Mouse (Mus musculus): ENCODE measurements around the gene Proca1. TPM values are rescaled to one million over a fixed set of nuclear protein-coding genes. Genes with fewer than 3 reads are reported as not detected.

Gene Proca1
- polyA plus RNA-seq, 1 experiment from 2014 or later, result 2.9 TPM

- ATAC-seq (ENCODE audit: insufficient read depth, low FRiP score, low read depth), result peak; percentile 79
- Histone ChIP-seq H3K4me1 (peaks cover 12% of the 10 kb centered on the region), H3K9me3 (no peaks in the 10 kb centered on the region), H3K27me3 (replicated peaks) (no peaks in the 10 kb centered on the region), H3K9ac (peak within 1 kb of the TSS; percentile 63), H3K36me3 (peaks cover 18% of the 10 kb centered on the region; the same call in 1 of the 2 replicates), H3K27ac (peak within 1 kb of the TSS; percentile 98), H3K4me2 (peak within 1 kb of the TSS; percentile 75), H3K4me3 (replicated peaks) (peak within 1 kb of the TSS; percentile 75)
- under 1% methylated on average over 78 of the region's 80 CpGs for WGBS
Measured at GRCm38 (mm10) chr11:78188331-78189233, 4.6 kb upstream of the Proca1 start, which contains the start of gene Rab34. TSS of gene Rab34 (plus strand) at chr11:78188430.

DNA sequence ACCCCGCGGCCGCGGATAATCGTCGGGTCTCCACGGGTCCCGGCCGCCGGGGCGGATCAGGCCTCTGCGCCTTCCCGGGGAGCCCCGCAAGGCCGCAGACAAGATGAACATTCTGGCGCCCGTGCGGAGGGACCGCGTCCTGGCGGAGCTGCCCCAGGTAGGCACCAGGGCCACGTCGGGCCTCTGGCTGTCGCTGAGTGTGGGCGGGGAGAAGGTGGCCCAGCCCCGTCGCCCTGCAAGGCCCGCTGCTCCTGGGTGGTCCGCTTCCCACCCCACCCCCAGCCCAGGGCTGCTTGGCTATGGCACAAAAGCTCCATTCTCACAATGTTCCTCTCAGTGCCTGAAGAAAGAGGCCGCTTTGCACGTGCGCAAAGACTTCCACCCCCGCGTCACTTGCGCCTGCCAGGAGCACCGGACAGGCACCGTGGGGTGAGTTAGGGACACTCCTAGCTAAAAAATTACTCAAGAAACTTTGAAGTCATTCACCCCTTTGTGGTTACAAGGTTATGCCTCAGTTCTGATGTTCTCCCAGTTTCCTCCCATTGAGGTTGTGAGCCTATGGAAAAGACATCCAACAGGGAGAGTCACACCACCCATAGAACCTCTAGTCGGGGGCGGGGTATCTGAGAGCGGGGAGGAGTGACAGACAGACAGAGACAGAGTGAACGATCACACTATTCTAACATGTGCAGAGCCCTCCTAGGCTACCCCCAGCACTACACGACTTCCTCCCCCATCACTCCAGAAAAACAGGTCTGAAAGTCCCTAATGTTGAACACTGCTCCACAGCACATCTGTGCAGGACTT lies 3.8 kb upstream of the Proca1 start:
- peaks cover 17% of the 10 kb centered on the region for H3K4me1 ChIP-seq
- peak overlapping the region; percentile 75 for H3K4me3 ChIP-seq (replicated peaks)
- no peaks in the 10 kb centered on the region for H3K9me3 ChIP-seq
- peak overlapping the region; percentile 75 for H3K4me2 ChIP-seq
- WGBS, result under 1% methylated on average over 42 of the region's 42 CpGs
- peaks cover 18% of the 10 kb centered on the region; the same call in 1 of the 2 replicates for H3K36me3 ChIP-seq
- H3K27ac ChIP-seq, result peak overlapping the region; percentile 98
- ATAC-seq (ENCODE audit: insufficient read depth, low FRiP score, low read depth), result peak; percentile 84
- H3K27me3 ChIP-seq (replicated peaks), result no peaks in the 10 kb centered on the region
- peak overlapping the region; percentile 63 for H3K9ac ChIP-seq

DNA sequence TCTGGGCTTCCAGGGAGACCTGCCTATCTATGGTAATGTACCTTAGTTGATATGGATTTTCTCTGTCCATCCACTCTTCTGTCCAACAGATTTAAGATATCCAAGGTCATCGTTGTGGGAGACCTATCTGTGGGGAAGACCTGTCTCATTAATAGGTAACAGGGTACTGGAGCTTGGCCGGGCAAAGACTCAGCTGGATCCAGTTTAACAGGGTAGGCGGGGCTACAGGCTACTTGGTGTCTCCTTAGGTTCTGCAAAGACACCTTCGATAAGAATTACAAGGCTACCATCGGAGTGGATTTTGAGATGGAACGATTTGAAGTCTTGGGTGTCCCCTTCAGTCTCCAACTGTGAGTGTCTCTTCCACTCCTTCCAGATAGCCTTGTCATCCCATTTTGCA lies 3.2 kb upstream of the Proca1 start:
- no peak for ATAC-seq (ENCODE audit: insufficient read depth, low FRiP score, low read depth)
- Histone ChIP-seq H3K4me3 (replicated peaks) (peak overlapping the region; percentile 75), H3K27ac (peak overlapping the region; percentile 98), H3K36me3 (peaks cover 18% of the 10 kb centered on the region; the same call in 1 of the 2 replicates), H3K27me3 (replicated peaks) (no peaks in the 10 kb centered on the region), H3K9me3 (no peaks in the 10 kb centered on the region), H3K4me2 (peak overlapping the region; percentile 75), H3K4me1 (peaks cover 21% of the 10 kb centered on the region), H3K9ac (no peak overlapping the region)
- 53% methylated on average over 6 of the region's 6 CpGs for WGBS

- peak overlapping the region; percentile 89 for H3K4me2 ChIP-seq
- H3K27me3 ChIP-seq (replicated peaks), result no peaks in the 10 kb centered on the region
- WGBS, result 3% methylated on average over 30 of the region's 30 CpGs
- no peaks in the 10 kb centered on the region for H3K9me3 ChIP-seq
- peaks cover 21% of the 10 kb centered on the region for H3K4me1 ChIP-seq
- peak; percentile 72 for ATAC-seq (ENCODE audit: insufficient read depth, low FRiP score, low read depth)
- no peak overlapping the region for H3K9ac ChIP-seq
- H3K36me3 ChIP-seq, result peaks cover 18% of the 10 kb centered on the region; the same call in 1 of the 2 replicates
- H3K4me3 ChIP-seq (replicated peaks), result peak overlapping the region; percentile 56
- H3K27ac ChIP-seq, result peak overlapping the region; percentile 65; the same call in 1 of the 2 replicates
Measured at GRCm38 (mm10) chr11:78194411-78195100, 1.4 kb downstream of the Proca1 start.

DNA sequence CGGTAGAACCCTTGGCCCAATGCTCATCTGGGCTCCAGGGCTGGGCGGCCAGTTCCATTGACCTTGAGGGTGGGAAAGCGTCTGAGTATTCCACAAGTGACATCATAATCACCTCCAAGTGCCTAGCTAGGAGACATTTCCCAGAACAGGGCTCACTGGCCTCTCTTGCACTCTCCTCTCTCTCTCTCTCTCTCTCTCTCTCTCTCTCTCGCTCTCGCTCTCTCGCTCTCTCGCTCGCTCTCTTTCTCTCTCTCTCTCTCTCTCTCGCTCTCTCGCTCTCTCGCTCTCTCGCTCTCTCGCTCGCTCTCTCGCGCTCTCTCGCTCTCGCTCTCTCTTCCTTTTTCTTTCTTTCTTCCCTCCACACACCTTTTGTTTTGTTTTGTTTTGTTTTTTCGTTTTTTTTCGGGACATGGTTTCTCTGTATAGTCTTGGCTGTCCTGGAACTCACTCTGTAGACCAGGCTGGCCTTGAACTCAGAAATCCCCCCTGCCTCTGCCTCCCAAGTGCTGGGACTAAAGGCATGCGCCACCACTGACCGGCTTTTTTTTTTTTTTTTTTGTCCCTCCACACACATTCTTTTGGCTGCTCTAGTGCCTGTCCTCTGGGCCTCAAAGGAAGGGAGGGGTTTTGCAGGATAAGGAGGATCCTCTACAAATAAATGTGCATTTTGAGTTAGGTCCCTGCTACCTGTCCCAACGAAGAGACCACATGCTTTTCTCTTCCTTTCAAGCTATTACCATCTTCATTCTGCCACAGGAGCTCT lies 2.1 kb downstream of the Proca1 start:
- no peaks in the 10 kb centered on the region for H3K9me3 ChIP-seq
- WGBS, result 56% methylated on average over 23 of the region's 23 CpGs
- peak overlapping the region; percentile 89 for H3K4me2 ChIP-seq
- peaks cover 18% of the 10 kb centered on the region; the same call in 1 of the 2 replicates for H3K36me3 ChIP-seq
- no peak overlapping the region for H3K27ac ChIP-seq
- H3K9ac ChIP-seq, result no peak overlapping the region
- no peaks in the 10 kb centered on the region for H3K27me3 ChIP-seq (replicated peaks)
- ATAC-seq (ENCODE audit: insufficient read depth, low FRiP score, low read depth), result no peak
- peaks cover 14% of the 10 kb centered on the region for H3K4me1 ChIP-seq
- peak overlapping the region; percentile 56 for H3K4me3 ChIP-seq (replicated peaks)

DNA sequence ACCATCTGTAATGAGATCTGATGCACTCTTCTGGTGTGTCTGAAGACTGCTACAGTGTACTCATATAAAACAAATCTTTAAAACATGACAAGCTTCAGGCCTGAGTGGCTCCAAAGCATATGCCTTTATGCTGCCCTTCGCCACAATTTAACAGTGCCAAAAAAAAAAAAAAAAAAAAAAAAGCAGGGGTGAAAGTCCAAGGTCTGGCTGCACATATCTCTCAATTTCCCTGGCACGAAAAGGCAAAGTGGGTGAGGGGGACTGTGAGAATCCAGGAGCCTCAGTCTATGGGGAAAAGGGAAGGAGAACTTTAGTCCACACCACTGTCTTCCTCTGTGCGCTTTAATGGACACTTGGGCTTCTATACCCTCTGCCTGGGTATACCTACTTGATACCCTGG lies 9.2 kb downstream of the Proca1 start:
- WGBS, result 71% methylated on average over 3 of the region's 3 CpGs
- Histone ChIP-seq H3K4me1 (peaks cover 8% of the 10 kb centered on the region; the same call in 1 of the 2 replicates), H3K27ac (no peak overlapping the region), H3K4me3 (replicated peaks) (no peak overlapping the region), H3K4me2 (no peak overlapping the region), H3K36me3 (peaks cover 16% of the 10 kb centered on the region), H3K27me3 (replicated peaks) (no peaks in the 10 kb centered on the region), H3K9me3 (no peaks in the 10 kb centered on the region), H3K9ac (no peak overlapping the region)
- ATAC-seq (ENCODE audit: insufficient read depth, low FRiP score, low read depth), result no peak

DNA sequence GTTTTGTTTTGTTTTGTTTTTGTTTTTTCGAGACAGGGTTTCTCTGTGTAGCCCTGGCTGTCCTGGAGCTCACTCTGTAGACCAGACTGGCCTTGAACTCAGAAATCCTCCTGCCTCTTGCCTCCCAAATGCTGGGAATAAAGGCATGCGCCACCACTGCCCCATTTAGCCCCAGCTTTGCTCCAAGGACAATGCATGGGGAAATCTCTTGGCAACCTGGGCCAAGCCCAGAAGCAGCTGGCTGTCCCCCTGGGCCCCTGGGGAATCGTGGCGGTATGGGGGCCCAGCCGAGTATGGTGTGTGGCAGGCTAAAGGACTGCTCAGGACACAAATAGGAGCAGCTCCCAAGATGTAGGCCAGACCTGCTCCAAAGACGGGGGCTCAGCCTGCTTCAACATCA lies 11.1 kb downstream of the Proca1 start:
- no peaks in the 10 kb centered on the region for H3K9me3 ChIP-seq
- no peak overlapping the region for H3K9ac ChIP-seq
- 76% methylated on average over 6 of the region's 6 CpGs for WGBS
- ATAC-seq (ENCODE audit: insufficient read depth, low FRiP score, low read depth), result no peak
- H3K4me1 ChIP-seq, result peaks cover 8% of the 10 kb centered on the region; the same call in 1 of the 2 replicates
- H3K36me3 ChIP-seq, result peaks cover 30% of the 10 kb centered on the region
- no peak overlapping the region for H3K27ac ChIP-seq
- H3K4me3 ChIP-seq (replicated peaks), result no peak overlapping the region
- H3K27me3 ChIP-seq (replicated peaks), result no peaks in the 10 kb centered on the region
- H3K4me2 ChIP-seq, result no peak overlapping the region

DNA sequence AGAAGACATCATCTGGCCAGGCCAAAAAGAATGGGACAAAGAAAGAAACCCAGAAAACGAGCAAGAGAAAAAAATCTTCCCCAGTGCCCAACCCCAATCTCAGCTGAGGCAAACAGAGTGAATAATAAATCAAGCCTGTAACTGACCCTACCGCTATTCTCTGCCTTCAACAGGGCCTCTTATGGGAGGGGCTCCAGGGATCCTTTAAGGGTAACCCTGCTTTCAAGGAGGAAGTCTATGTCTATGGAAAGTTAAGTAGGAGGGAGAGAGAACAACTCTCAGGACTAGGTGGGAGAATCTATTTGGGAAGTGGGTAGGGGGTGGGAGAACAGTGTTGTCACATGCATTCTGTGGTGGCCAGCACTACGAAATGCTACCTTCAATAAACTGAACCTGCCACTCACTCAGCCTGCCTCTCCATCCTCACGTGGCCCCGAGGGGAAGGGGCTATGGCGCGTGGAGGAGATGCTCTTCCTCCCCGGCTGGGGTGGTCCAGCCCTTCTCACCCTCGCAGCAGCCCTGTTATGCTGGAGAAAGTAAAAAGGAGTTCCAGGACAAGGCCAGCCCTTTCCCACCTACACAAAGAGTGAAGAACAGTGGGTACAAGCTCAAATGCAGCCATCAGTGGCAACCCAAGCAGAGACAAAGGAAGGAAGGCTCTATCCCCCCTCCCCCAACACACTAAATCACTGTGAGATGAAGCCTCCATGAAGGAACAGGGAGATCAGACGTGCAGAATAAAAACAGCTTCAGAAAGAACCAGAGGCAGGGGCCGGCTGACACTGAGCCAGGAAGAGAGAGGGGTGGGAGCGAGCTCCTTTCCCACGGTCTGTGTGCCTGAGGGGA lies 12.4 kb downstream of the Proca1 start:
- Histone ChIP-seq H3K9ac (no peak overlapping the region), H3K27ac (peak overlapping the region; percentile 26; the same call in 1 of the 2 replicates), H3K36me3 (peaks cover 42% of the 10 kb centered on the region), H3K4me3 (replicated peaks) (no peak overlapping the region), H3K4me1 (peaks cover 8% of the 10 kb centered on the region; the same call in 1 of the 2 replicates), H3K27me3 (replicated peaks) (no peaks in the 10 kb centered on the region), H3K9me3 (no peaks in the 10 kb centered on the region), H3K4me2 (no peak overlapping the region)
- WGBS, result 48% methylated on average over 13 of the region's 13 CpGs
- no peak for ATAC-seq (ENCODE audit: insufficient read depth, low FRiP score, low read depth)

DNA sequence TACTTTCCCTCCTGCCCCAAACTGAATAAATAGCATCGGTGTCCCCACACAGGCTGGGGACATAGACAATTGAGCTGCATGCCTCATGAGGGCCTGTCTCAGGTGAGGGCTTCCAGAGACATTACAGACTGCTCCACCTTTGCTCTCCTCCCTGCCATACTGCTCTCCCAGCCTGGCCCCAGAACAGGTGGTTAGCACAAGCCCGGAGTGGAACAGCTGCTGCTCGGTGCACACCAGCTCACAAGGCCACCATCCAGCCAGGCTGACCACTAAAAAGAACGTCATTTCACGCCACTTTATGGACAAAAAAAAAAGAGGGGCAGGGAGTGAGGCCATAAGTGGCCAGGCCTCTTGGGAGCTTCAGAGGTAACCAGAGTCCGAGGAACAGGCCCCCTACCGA lies 14.0 kb downstream of the Proca1 start:
- ATAC-seq (ENCODE audit: insufficient read depth, low FRiP score, low read depth), result no peak
- WGBS, result 86% methylated on average over 7 of the region's 7 CpGs
- Histone ChIP-seq H3K36me3 (peaks cover 52% of the 10 kb centered on the region), H3K27ac (no peak overlapping the region), H3K4me2 (no peak overlapping the region), H3K4me3 (replicated peaks) (no peak overlapping the region), H3K27me3 (replicated peaks) (no peaks in the 10 kb centered on the region), H3K9ac (no peak overlapping the region), H3K9me3 (no peaks in the 10 kb centered on the region), H3K4me1 (peaks cover 8% of the 10 kb centered on the region; the same call in 1 of the 2 replicates)

- 88% methylated on average over 6 of the region's 6 CpGs for WGBS
- no peaks in the 10 kb centered on the region for H3K9me3 ChIP-seq
- H3K4me2 ChIP-seq, result no peak overlapping the region
- H3K4me1 ChIP-seq, result peaks cover 8% of the 10 kb centered on the region; the same call in 1 of the 2 replicates
- H3K27ac ChIP-seq, result no peak overlapping the region
- H3K36me3 ChIP-seq, result peaks cover 73% of the 10 kb centered on the region
- no peak for ATAC-seq (ENCODE audit: insufficient read depth, low FRiP score, low read depth)
- no peak overlapping the region for H3K4me3 ChIP-seq (replicated peaks)
- H3K27me3 ChIP-seq (replicated peaks), result no peaks in the 10 kb centered on the region
- no peak overlapping the region for H3K9ac ChIP-seq
Measured at GRCm38 (mm10) chr11:78209886-78210285, 16.7 kb downstream of the Proca1 start.
